Mouse (Mus musculus): Measurements from ENCODE around the gene Flii. TPM values are rescaled to one million over a fixed set of nuclear protein-coding genes. Genes with fewer than 3 reads are reported as not detected.

The Flii gene
- total and polyA plus RNA-seq, 3 experiments: 49.5 to 112 (median 88.6) TPM

DNA sequence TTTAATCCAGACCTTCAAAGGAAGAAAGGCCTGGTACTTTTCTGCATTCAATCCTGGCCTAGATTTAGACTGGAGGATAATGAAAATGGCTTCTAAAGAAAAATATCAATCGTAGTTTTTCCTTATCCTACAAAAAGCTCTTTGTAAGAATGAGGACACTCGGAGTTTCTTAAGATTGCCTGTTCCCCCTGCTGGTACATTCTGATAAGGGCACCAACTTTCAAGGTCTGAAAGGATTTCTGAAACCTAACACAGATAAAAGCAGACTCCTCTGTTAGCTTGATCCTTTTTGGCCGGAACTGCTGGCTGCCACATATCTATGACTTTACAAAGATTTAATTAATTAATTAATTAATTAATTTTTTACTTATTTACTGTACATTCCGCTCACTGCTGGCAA lies 39.9 kb upstream of the Flii start:
- Histone ChIP-seq H3K27ac (ENCODE audit: insufficient read depth, low read depth) (no peak overlapping the region), H3K4me2 (ENCODE audit: insufficient read depth, low read depth, poor library complexity, severe bottlenecking) (no peak overlapping the region), H3K36me3 (replicated peaks in 1 of 2; ENCODE audit: control insufficient read depth in 1 of 2, insufficient read depth in 1 of 2, low read length in 1 of 2) (peaks cover 17 to 53% of the 10 kb centered on the region in 2 experiments), H3K9ac (ENCODE audit: insufficient read depth, low read depth) (no peak overlapping the region), H3K9me3 (replicated peaks; ENCODE audit: low read length) (peaks cover 7% of the 10 kb centered on the region), H3K79me2 (replicated peaks; ENCODE audit: control insufficient read depth, extremely low read depth, insufficient read depth, poor library complexity, severe bottlenecking) (peaks cover 66% of the 10 kb centered on the region), H3K4me3 (replicated peaks in 1 of 3; ENCODE audit: low read depth in 2 of 3, low read length in 2 of 3, poor library complexity in 1 of 3) (no peak overlapping the region), H3K4me1 (ENCODE audit: control insufficient read depth in 1 of 2, insufficient read depth in 2 of 2) (peaks cover 14 to 41% of the 10 kb centered on the region in 2 experiments), H3K27me3 (replicated peaks) (no peaks in the 10 kb centered on the region)
- in situ Hi-C loops (cut with MboI; ENCODE audit: low pct_ligation_motif_present, low pct_unique_long_range_greater_than_20kb, low sequenced_read_pairs): no loop called here
- dilution Hi-C loops (cut with MboI; ENCODE audit: extremely low pct_ligation_motif_present, extremely low pct_unique_long_range_greater_than_20kb, low sequenced_read_pairs): no loop called here
- TF ChIP-seq RCOR1 (conservative IDR thresholded peaks at IDR 0.05; ENCODE audit: low read depth, low read length) (no peak), CHD2 (IDR thresholded peaks at IDR 0.05; ENCODE audit: low read length) (no peak), SIN3A (IDR thresholded peaks at IDR 0.05; ENCODE audit: low read length) (0 out of 2 replicates have a peak, but pooled peaks have one; percentile 29), CTCF (conservative IDR thresholded peaks at IDR 0.05 in 1 of 2, IDR thresholded peaks at IDR 0.05 in 1 of 2; ENCODE audit: low read depth in 2 of 2, low read length in 2 of 2) (peak in 1 of 2 experiments; percentile 27; a peak in 3 of 4 replicates), RAD21 (IDR thresholded peaks at IDR 0.05; ENCODE audit: low read depth, low read length) (peak; percentile 1)
- no peak for DNase-seq (ENCODE audit: extremely low read depth)

DNA sequence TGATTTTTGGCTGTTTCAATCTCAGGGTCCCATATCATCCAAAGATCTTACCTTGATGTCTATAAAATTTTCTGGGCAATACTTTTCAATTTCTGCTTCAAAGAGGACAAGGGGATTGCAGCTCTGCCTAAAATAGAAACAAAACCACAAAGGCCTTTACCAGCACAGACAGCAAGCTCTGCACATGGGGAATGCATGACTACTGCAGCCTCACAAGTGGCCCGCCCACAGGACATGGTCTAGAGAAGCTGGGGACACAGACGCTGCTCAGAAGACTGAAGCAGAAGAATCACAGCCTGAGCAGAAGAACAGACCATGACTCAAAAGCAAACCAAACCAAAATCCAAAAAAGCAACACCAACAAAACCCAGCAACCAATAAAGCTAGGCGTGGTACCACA lies 34.6 kb upstream of the Flii start:
- in situ Hi-C loops (cut with MboI; ENCODE audit: low pct_ligation_motif_present, low pct_unique_long_range_greater_than_20kb, low sequenced_read_pairs) (no loop called here), dilution Hi-C loops (cut with MboI; ENCODE audit: extremely low pct_ligation_motif_present, extremely low pct_unique_long_range_greater_than_20kb, low sequenced_read_pairs) (no loop called here)
- Histone ChIP-seq H3K36me3 (replicated peaks in 1 of 2; ENCODE audit: control insufficient read depth in 1 of 2, insufficient read depth in 1 of 2, low read length in 1 of 2) (peaks cover 58 to 88% of the 10 kb centered on the region in 2 experiments), H3K79me2 (replicated peaks; ENCODE audit: control insufficient read depth, extremely low read depth, insufficient read depth, poor library complexity, severe bottlenecking) (peaks cover 27% of the 10 kb centered on the region), H3K4me1 (ENCODE audit: control insufficient read depth in 1 of 2, insufficient read depth in 2 of 2) (peaks cover 4 to 6% of the 10 kb centered on the region in 2 experiments; a peak in 2 of 4 replicates), H3K27me3 (replicated peaks) (no peaks in the 10 kb centered on the region), H3K9ac (ENCODE audit: insufficient read depth, low read depth) (no peak overlapping the region), H3K4me2 (ENCODE audit: insufficient read depth, low read depth, poor library complexity, severe bottlenecking) (no peak overlapping the region), H3K27ac (ENCODE audit: insufficient read depth, low read depth) (no peak overlapping the region), H3K4me3 (replicated peaks in 1 of 3; ENCODE audit: low read depth in 2 of 3, low read length in 2 of 3, poor library complexity in 1 of 3) (no peak overlapping the region), H3K9me3 (replicated peaks; ENCODE audit: low read length) (peaks cover 18% of the 10 kb centered on the region)
- peak; percentile 60 for DNase-seq (ENCODE audit: extremely low read depth)
- TF ChIP-seq ETS1 (conservative IDR thresholded peaks at IDR 0.05; ENCODE audit: low read depth, low read length): peak; percentile 41; the same call in 1 of the 2 replicates
- no peak for TF ChIP-seq ELF1 (IDR thresholded peaks at IDR 0.05; ENCODE audit: low read depth, low read length)
- TF ChIP-seq BHLHE40 (IDR thresholded peaks at IDR 0.05; ENCODE audit: low read depth, low read length): peak; percentile 90
- TF ChIP-seq MEF2A (IDR thresholded peaks at IDR 0.05; ENCODE audit: borderline replicate concordance, low read depth, low read length): peak; percentile 88
- TF ChIP-seq NELFE (IDR thresholded peaks at IDR 0.05; ENCODE audit: low read depth, low read length): no peak
- no peak for TF ChIP-seq USF1 (IDR thresholded peaks at IDR 0.05; ENCODE audit: low read depth, low read length)
- TF ChIP-seq ZMIZ1 (IDR thresholded peaks at IDR 0.05; ENCODE audit: low read depth, low read length): no peak
- TF ChIP-seq SMC3 (IDR thresholded peaks at IDR 0.05; ENCODE audit: low read depth, low read length): no peak
- no peak for TF ChIP-seq TBP (conservative IDR thresholded peaks at IDR 0.05; ENCODE audit: low read depth, low read length)

DNA sequence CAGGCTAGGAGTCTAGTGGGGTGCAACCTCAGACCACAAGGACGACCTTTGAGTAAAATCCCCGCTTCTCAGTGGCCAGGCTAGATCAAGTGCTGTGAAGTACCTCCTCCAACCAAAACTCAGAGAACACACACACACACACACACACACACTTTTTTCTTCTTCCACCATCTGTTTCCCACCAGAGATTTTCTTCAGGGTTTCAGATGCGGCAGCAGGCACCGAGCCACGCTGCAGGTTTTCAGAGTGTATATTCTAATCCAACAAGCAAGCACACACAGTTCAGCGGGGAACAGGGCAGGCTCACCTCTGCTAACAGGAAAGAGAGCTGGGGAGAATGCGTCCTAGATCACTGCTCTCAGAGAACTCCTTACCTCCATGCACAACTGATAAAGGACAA lies 28.5 kb upstream of the Flii start:
- no peak for DNase-seq (ENCODE audit: extremely low read depth)
- Histone ChIP-seq H3K27ac (ENCODE audit: insufficient read depth, low read depth) (no peak overlapping the region), H3K9ac (ENCODE audit: insufficient read depth, low read depth) (no peak overlapping the region), H3K4me2 (ENCODE audit: insufficient read depth, low read depth, poor library complexity, severe bottlenecking) (no peak overlapping the region), H3K4me3 (replicated peaks in 1 of 3; ENCODE audit: low read depth in 2 of 3, low read length in 2 of 3, poor library complexity in 1 of 3) (no peak overlapping the region), H3K27me3 (replicated peaks) (no peaks in the 10 kb centered on the region), H3K36me3 (replicated peaks in 1 of 2; ENCODE audit: control insufficient read depth in 1 of 2, insufficient read depth in 1 of 2, low read length in 1 of 2) (peaks cover 80 to 90% of the 10 kb centered on the region in 2 experiments), H3K79me2 (replicated peaks; ENCODE audit: control insufficient read depth, extremely low read depth, insufficient read depth, poor library complexity, severe bottlenecking) (no peaks in the 10 kb centered on the region), H3K4me1 (ENCODE audit: control insufficient read depth in 1 of 2, insufficient read depth in 2 of 2) (no peaks in the 10 kb centered on the region), H3K9me3 (replicated peaks; ENCODE audit: low read length) (peaks cover 14% of the 10 kb centered on the region)
- in situ Hi-C loops (cut with MboI; ENCODE audit: low pct_ligation_motif_present, low pct_unique_long_range_greater_than_20kb, low sequenced_read_pairs): no loop called here
- dilution Hi-C loops (cut with MboI; ENCODE audit: extremely low pct_ligation_motif_present, extremely low pct_unique_long_range_greater_than_20kb, low sequenced_read_pairs): no loop called here
- TF ChIP-seq ZKSCAN1 (IDR thresholded peaks at IDR 0.05; ENCODE audit: borderline replicate concordance, low read depth, low read length) (no peak), HCFC1 (IDR thresholded peaks at IDR 0.05; ENCODE audit: low read depth, low read length) (no peak)
